Mouse (Mus musculus) liver, postnatal 0 days (tissue): Measurements from ENCODE around the gene Ltbr.

Experiments used
- CTCF ChIP-seq: sonication (generic); IDR thresholded peaks from 2 replicates; pipeline ENCODE4 v1.5.1; 2016; ENCODE audit warnings: antibody characterized with exemption, low read depth
- EP300 ChIP-seq: IDR thresholded peaks from 2 replicates; pipeline ENCODE4 v1.6.1; 2016; ENCODE audit warnings: antibody characterized with exemption, low read depth, mild to moderate bottlenecking

DNA sequence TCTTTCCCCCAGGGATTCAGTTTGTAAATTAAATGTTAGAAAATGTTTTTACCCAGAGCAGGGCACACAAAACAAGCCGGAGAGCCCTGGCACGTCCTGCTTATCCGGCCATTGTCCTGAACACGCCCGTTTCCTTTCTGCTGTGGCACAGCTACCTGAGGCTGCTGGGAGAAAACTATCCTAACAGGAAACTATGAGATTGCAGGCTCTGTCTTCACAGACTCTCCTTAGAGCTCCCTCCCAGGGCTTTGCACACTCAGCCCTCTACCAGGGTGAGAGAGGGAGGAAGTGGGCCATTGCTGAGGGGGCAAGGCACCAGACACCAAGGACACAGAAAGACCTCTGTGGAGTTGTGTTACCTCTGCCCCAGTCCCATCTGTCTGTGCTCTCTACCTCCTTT is 26.6 kb upstream of the Ltbr start:
- TF ChIP-seq CTCF (no peak), EP300 (no peak)
